Mouse (Mus musculus): Measurements from ENCODE around the gene Polr2l. TPM values are rescaled to one million over a fixed set of nuclear protein-coding genes. Genes with fewer than 3 reads are reported as not detected.
"Not testable (repeated sequence)": the region's sequence is repeated elsewhere in the genome, so short reads cannot be mapped to it uniquely, and the experiment has no call there.

Polr2l gene
- polyA plus RNA-seq, 1 experiment from 2014 or later: 50.5 TPM

- H3K4me1 ChIP-seq (ENCODE audit: insufficient read depth, low read depth, low read length): peaks cover 25% of the 10 kb centered on the region
- peak overlapping the region; percentile 84 for H3K9ac ChIP-seq (replicated peaks; ENCODE audit: low read depth)
- H3K27me3 ChIP-seq (replicated peaks; ENCODE audit: insufficient read depth, low read length): no peaks in the 10 kb centered on the region
- H3K27ac ChIP-seq (ENCODE audit: low read length): peak overlapping the region; percentile 99
- under 1% methylated on average over 23 of the region's 23 CpGs for WGBS
- H3K9me3 ChIP-seq (ENCODE audit: low read length): no peaks in the 10 kb centered on the region
- H3K36me3 ChIP-seq (ENCODE audit: insufficient read depth, low read length): peaks cover 22% of the 10 kb centered on the region
- TF ChIP-seq CTCF (IDR thresholded peaks at IDR 0.05) (no peak), EP300 (IDR thresholded peaks at IDR 0.05) (peak; percentile 79)
- peak; percentile 92 for DNase-seq (ENCODE audit: low spot score)
- peak overlapping the region; percentile 82 for H3K4me2 ChIP-seq (replicated peaks; ENCODE audit: low read depth, low read length)
- peak; percentile 49 for ATAC-seq
- H3K4me3 ChIP-seq (ENCODE audit: low read depth, low read length): peak overlapping the region; percentile 69
These were observed 19.2 kb downstream of the Polr2l start for GRCm38 (mm10) chr7:141455610-141456314.

DNA sequence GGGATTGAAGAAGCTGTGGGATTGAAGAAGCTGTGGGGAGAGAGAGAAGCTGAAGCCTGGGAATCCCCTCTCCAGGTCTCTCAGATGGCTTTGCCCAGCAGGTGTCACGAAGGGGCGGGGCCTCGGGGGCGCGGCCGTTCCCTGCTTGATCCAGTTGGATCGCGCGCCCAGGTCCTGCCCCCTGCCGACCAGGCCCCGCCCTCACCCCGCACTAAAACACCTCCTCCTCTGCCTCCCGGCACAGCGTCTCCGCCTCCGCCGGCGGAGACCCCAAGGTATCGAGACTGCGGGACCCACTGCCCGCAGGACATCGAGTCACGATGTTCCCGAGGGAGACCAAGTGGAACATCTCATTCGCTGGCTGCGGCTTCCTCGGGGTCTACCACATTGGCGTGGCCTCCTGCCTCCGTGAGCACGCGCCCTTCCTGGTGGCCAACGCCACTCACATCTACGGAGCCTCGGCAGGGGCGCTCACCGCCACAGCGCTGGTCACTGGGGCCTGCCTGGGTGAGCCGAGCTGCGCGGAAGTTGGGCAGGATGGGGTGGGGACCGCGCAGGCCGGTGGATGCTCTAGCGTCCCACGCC lies 19.9 kb downstream of the Polr2l start, which contains the start of gene Pnpla2:
TSS of gene Pnpla2 (plus strand) at position 232 of the 585 bp plus-strand sequence.
- Histone ChIP-seq H3K4me3 (ENCODE audit: low read depth, low read length) (peak within 1 kb of the TSS; percentile 69), H3K27ac (ENCODE audit: low read length) (peak within 1 kb of the TSS; percentile 99), H3K27me3 (replicated peaks; ENCODE audit: insufficient read depth, low read length) (no peaks in the 10 kb centered on the region), H3K9ac (replicated peaks; ENCODE audit: low read depth) (peak within 1 kb of the TSS; percentile 84), H3K4me2 (replicated peaks; ENCODE audit: low read depth, low read length) (peak within 1 kb of the TSS; percentile 82), H3K9me3 (ENCODE audit: low read length) (no peaks in the 10 kb centered on the region), H3K4me1 (ENCODE audit: insufficient read depth, low read depth, low read length) (peaks cover 19% of the 10 kb centered on the region), H3K36me3 (ENCODE audit: insufficient read depth, low read length) (peaks cover 22% of the 10 kb centered on the region)
- TF ChIP-seq EP300 (IDR thresholded peaks at IDR 0.05) (no peak), CTCF (IDR thresholded peaks at IDR 0.05) (peak; percentile 32; the same call in 1 of the 2 replicates)
- peak; percentile 98 for DNase-seq (ENCODE audit: low spot score)
- under 1% methylated on average over 45 of the region's 45 CpGs for WGBS
- ATAC-seq: peak; percentile 88

- WGBS: 29% methylated on average over 2 of the region's 2 CpGs
These were observed 21.3 kb downstream of the Polr2l start for GRCm38 (mm10) chr7:141453636-141454035.

GRCm38 (mm10) chr7:141451928-141452327 lies 23.0 kb downstream of the Polr2l start:
- Histone ChIP-seq H3K4me1 (ENCODE audit: insufficient read depth, low read depth, low read length) (peaks cover 14% of the 10 kb centered on the region; the same call in 1 of the 2 replicates), H3K9me3 (ENCODE audit: low read length) (no peaks in the 10 kb centered on the region), H3K27me3 (replicated peaks; ENCODE audit: insufficient read depth, low read length) (no peaks in the 10 kb centered on the region), H3K4me3 (ENCODE audit: low read depth, low read length) (no peak overlapping the region), H3K4me2 (replicated peaks; ENCODE audit: low read depth, low read length) (no peak overlapping the region), H3K9ac (replicated peaks; ENCODE audit: low read depth) (no peak overlapping the region), H3K27ac (ENCODE audit: low read length) (no peak overlapping the region), H3K36me3 (ENCODE audit: insufficient read depth, low read length) (no peaks in the 10 kb centered on the region)
- TF ChIP-seq EP300 (IDR thresholded peaks at IDR 0.05) (no peak), CTCF (IDR thresholded peaks at IDR 0.05) (no peak)
- DNase-seq (ENCODE audit: low spot score) (no peak), ATAC-seq (no peak)

More at GRCm38 (mm10) chr7:141453636-141454035, 21.3 kb downstream of the Polr2l start:
- TF ChIP-seq CTCF (IDR thresholded peaks at IDR 0.05) (no peak), EP300 (IDR thresholded peaks at IDR 0.05) (no peak)
- Histone ChIP-seq H3K36me3 (ENCODE audit: insufficient read depth, low read length) (peaks cover 11% of the 10 kb centered on the region), H3K9ac (replicated peaks; ENCODE audit: low read depth) (no peak overlapping the region), H3K27ac (ENCODE audit: low read length) (peak overlapping the region; percentile 99; the same call in 1 of the 2 replicates), H3K27me3 (replicated peaks; ENCODE audit: insufficient read depth, low read length) (no peaks in the 10 kb centered on the region), H3K4me3 (ENCODE audit: low read depth, low read length) (no peak overlapping the region), H3K9me3 (ENCODE audit: low read length) (no peaks in the 10 kb centered on the region), H3K4me1 (ENCODE audit: insufficient read depth, low read depth, low read length) (peaks cover 16% of the 10 kb centered on the region; the same call in 1 of the 2 replicates), H3K4me2 (replicated peaks; ENCODE audit: low read depth, low read length) (no peak overlapping the region)
- ATAC-seq (no peak), DNase-seq (ENCODE audit: low spot score) (peak; percentile 60)

DNA sequence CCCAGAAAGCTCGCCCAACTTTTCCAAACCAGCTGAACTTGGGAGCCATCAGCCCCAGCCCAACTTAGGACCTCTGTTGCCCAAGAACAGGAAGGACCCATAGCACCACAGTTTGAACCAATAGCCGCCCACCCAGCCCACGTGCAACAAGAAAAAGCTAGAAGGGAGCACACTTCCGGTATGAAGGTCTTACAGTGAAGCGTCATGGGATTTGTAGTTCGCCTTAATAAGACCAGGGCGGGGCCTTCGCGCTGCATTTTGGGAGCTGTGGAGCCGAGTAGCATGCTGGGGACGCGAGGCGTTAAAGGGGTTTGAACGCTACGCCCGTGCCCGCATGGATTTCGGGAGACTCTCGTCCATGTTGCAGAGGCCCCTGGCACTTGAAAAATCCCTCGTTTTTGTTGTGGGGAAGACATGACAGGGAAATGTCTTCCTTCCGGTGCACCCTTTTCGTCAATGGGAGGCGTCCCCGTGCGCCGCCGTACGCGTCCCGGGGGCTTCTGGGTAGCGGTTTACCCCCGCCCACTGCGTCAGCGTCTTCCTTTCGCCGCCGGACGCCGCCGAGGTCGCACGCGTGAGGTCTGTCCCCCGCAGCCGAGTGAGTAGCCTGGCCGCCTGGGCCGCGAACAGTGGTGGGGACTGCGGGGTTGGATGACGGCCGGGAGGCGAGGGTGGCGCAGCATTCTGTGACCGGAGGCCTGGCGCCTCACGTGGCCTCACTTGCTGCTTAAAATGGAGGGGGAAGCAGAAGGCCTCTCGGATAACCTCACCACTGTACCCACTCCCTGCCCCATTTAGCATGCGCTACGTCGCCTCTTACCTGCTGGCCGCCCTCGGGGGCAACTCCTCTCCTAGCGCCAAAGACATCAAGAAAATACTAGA lies 27.6 kb downstream of the Polr2l start, which contains the start of gene Rplp2:
TSS of gene Rplp2 (plus strand) at position 261 of the 882 bp plus-strand sequence.
- WGBS: under 1% methylated on average over 57 of the region's 63 CpGs
- H3K27ac ChIP-seq (ENCODE audit: low read length): peak within 1 kb of the TSS; percentile 79
- peak; percentile 94 for ATAC-seq

GRCm38 (mm10) chr7:141446374-141446773 lies 28.6 kb downstream of the Polr2l start:
- H3K9ac ChIP-seq (replicated peaks; ENCODE audit: low read depth); H3K4me3 ChIP-seq (ENCODE audit: low read depth, low read length); ATAC-seq; H3K4me1 ChIP-seq (ENCODE audit: insufficient read depth, low read depth, low read length); H3K27me3 ChIP-seq (replicated peaks; ENCODE audit: insufficient read depth, low read length); DNase-seq (ENCODE audit: low spot score); H3K4me2 ChIP-seq (replicated peaks; ENCODE audit: low read depth, low read length); H3K27ac ChIP-seq (ENCODE audit: low read length); H3K36me3 ChIP-seq (ENCODE audit: insufficient read depth, low read length); H3K9me3 ChIP-seq (ENCODE audit: low read length): not testable (repeated sequence)
- 70% methylated on average over 3 of the region's 3 CpGs for WGBS

More for the DNA sequence above, 27.6 kb downstream of the Polr2l start, which contains the start of gene Rplp2:
- Histone ChIP-seq H3K9me3 (ENCODE audit: low read length) (no peaks in the 10 kb centered on the region), H3K4me1 (ENCODE audit: insufficient read depth, low read depth, low read length) (peaks cover 8% of the 10 kb centered on the region), H3K36me3 (ENCODE audit: insufficient read depth, low read length) (no peaks in the 10 kb centered on the region), H3K4me2 (replicated peaks; ENCODE audit: low read depth, low read length) (peak within 1 kb of the TSS; percentile 68), H3K27me3 (replicated peaks; ENCODE audit: insufficient read depth, low read length) (no peaks in the 10 kb centered on the region), H3K4me3 (ENCODE audit: low read depth, low read length) (peak within 1 kb of the TSS; percentile 72), H3K9ac (replicated peaks; ENCODE audit: low read depth) (peak within 1 kb of the TSS; percentile 76)
- TF ChIP-seq CTCF (IDR thresholded peaks at IDR 0.05) (peak; percentile 20; the same call in 1 of the 2 replicates), EP300 (IDR thresholded peaks at IDR 0.05) (peak; percentile 70)
- peak; percentile 97 for DNase-seq (ENCODE audit: low spot score)
